Mouse (Mus musculus): ENCODE results near the gene Zfp36. TPM values are rescaled to one million over a fixed set of nuclear protein-coding genes. Genes with fewer than 3 reads are reported as not detected.

Zfp36 gene
- polyA plus RNA-seq, 2 experiments from 2014 or later: 107 to 125 TPM

GRCm38 (mm10) chr7:28367663-28368275 lies 12.3 kb downstream of the Zfp36 start:
- no peak for ATAC-seq

GRCm38 (mm10) chr7:28362441-28363060 lies 17.5 kb downstream of the Zfp36 start:
- no peak for ATAC-seq

GRCm38 (mm10) chr7:28361647-28362341 lies 18.3 kb downstream of the Zfp36 start:
- no peak for ATAC-seq

GRCm38 (mm10) chr7:28360291-28360690 lies 19.8 kb downstream of the Zfp36 start:
- no peak for ATAC-seq

- ATAC-seq: no peak
Measured at GRCm38 (mm10) chr7:28359854-28360253, 20.2 kb downstream of the Zfp36 start.

GRCm38 (mm10) chr7:28358431-28358830 lies 21.6 kb downstream of the Zfp36 start:
- no peak for ATAC-seq

- no peak for ATAC-seq
Measured at GRCm38 (mm10) chr7:28357984-28358383, 22.1 kb downstream of the Zfp36 start.

- ATAC-seq: no peak
Measured at GRCm38 (mm10) chr7:28356981-28357380, 23.1 kb downstream of the Zfp36 start.

- ATAC-seq: peak; percentile 61
Measured at GRCm38 (mm10) chr7:28355221-28355620, 24.8 kb downstream of the Zfp36 start.

GRCm38 (mm10) chr7:28354596-28354995 lies 25.5 kb downstream of the Zfp36 start:
- no peak for ATAC-seq

GRCm38 (mm10) chr7:28354113-28354581 lies 25.9 kb downstream of the Zfp36 start:
- ATAC-seq: no peak

- no peak for ATAC-seq
Measured at GRCm38 (mm10) chr7:28353267-28353666, 26.8 kb downstream of the Zfp36 start.

- no peak for ATAC-seq
Measured at GRCm38 (mm10) chr7:28351676-28352191, 28.3 kb downstream of the Zfp36 start.

GRCm38 (mm10) chr7:28350155-28350883 lies 29.7 kb downstream of the Zfp36 start, which contains the start of gene Rps16:
Rps16 (plus strand) TSS chr7:28350652.
- peak; percentile 79 for ATAC-seq

- ATAC-seq: no peak
Measured at GRCm38 (mm10) chr7:28348601-28349000, 31.5 kb downstream of the Zfp36 start.

GRCm38 (mm10) chr7:28347746-28348145 lies 32.3 kb downstream of the Zfp36 start:
- ATAC-seq: no peak

GRCm38 (mm10) chr7:28344637-28345036 lies 35.4 kb downstream of the Zfp36 start:
- peak; percentile 65 for ATAC-seq

- no peak for ATAC-seq
Measured at GRCm38 (mm10) chr7:28341381-28341780, 38.7 kb downstream of the Zfp36 start.

GRCm38 (mm10) chr7:28339213-28339917 lies 40.7 kb downstream of the Zfp36 start:
- ATAC-seq: peak; percentile 34

- peak; percentile 99 for ATAC-seq
Measured at GRCm38 (mm10) chr7:28338108-28338998, 41.7 kb downstream of the Zfp36 start, which contains the start of gene Supt5. Supt5 (minus strand) TSS chr7:28338746.

GRCm38 (mm10) chr7:28335471-28335870 lies 44.6 kb downstream of the Zfp36 start:
- no peak for ATAC-seq
